Mouse (Mus musculus): ENCODE measurements at regions not wholly inside any gene's neighbourhood (a gene's known extent, or its start where the extent isn't known, plus 50 kb on each side); places are given as distances from the start of the nearest gene placed in this dataset.
A peak's percentile ranks its signal among the peaks of the same experiment; 100 is the strongest.
"Not testable (repeated sequence)": the region's sequence is repeated elsewhere in the genome, so short reads cannot be mapped to it uniquely, and the experiment has no call there.

DNA sequence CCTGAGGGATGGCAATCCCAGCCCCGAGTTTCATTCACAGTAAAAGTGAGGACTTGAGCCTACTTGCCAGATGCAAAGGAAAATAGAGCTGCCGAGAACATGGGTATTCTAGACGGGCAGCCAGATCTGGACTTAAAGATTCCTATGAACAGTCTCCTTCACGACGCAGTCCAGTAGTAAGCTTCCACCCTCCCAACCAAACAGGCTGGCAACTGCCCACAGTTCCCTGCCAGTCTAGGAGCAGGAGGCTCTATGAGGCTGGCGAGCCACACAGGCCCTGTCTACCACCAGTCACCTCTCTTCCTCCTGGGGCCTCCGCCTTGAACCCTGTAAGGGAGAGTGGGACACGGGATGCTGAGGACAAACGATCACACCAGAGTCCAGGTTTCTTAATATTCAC, 153.5 kb upstream of the Snrpn start:
- no peaks in the 10 kb centered on the region for H3K27me3 ChIP-seq (replicated peaks; ENCODE audit: control insufficient read depth, insufficient read depth, low read length)
- no peaks in the 10 kb centered on the region for H3K4me1 ChIP-seq (replicated peaks; ENCODE audit: control insufficient read depth, insufficient read depth, low read length)
- WGBS: 89% methylated on average over 9 of the region's 9 CpGs
- no peak overlapping the region for H3K9ac ChIP-seq (replicated peaks; ENCODE audit: low read depth, low read length)
- no peaks in the 10 kb centered on the region for H3K36me3 ChIP-seq (ENCODE audit: control insufficient read depth, insufficient read depth)
- ATAC-seq: no peak
- no peak overlapping the region for H3K4me2 ChIP-seq (ENCODE audit: low read length)
- H3K4me3 ChIP-seq (replicated peaks; ENCODE audit: low read length): no peak overlapping the region
- H3K27ac ChIP-seq (ENCODE audit: low read length): no peak overlapping the region
- H3K9me3 ChIP-seq (ENCODE audit: control insufficient read depth, low read length): no peaks in the 10 kb centered on the region

- Histone ChIP-seq H3K4me2 (ENCODE audit: low read length) (peak overlapping the region; percentile 29), H3K9ac (replicated peaks; ENCODE audit: low read depth, low read length) (peak overlapping the region; percentile 25; the same call in 1 of the 2 replicates), H3K4me3 (replicated peaks; ENCODE audit: low read length) (peak overlapping the region; percentile 42)
- WGBS: 17% methylated on average over 22 of the region's 22 CpGs
- ATAC-seq: peak; percentile 100
- H3K4me1 ChIP-seq (replicated peaks; ENCODE audit: control insufficient read depth, insufficient read depth, low read length); H3K36me3 ChIP-seq (ENCODE audit: control insufficient read depth, insufficient read depth); H3K27ac ChIP-seq (ENCODE audit: low read length); H3K27me3 ChIP-seq (replicated peaks; ENCODE audit: control insufficient read depth, insufficient read depth, low read length); H3K9me3 ChIP-seq (ENCODE audit: control insufficient read depth, low read length): not testable (repeated sequence)
Observed at GRCm38 (mm10) chr7:60244187-60244866, 104.3 kb upstream of the Snrpn start.

- Histone ChIP-seq H3K9ac (replicated peaks; ENCODE audit: low read depth, low read length) (0 out of 2 replicates have a peak overlapping the region, but pooled peaks have one; percentile 37), H3K4me3 (replicated peaks; ENCODE audit: low read length) (peak overlapping the region; percentile 45), H3K4me2 (ENCODE audit: low read length) (peak overlapping the region; percentile 41)
- H3K27ac ChIP-seq (ENCODE audit: low read length); H3K27me3 ChIP-seq (replicated peaks; ENCODE audit: control insufficient read depth, insufficient read depth, low read length); H3K36me3 ChIP-seq (ENCODE audit: control insufficient read depth, insufficient read depth); H3K4me1 ChIP-seq (replicated peaks; ENCODE audit: control insufficient read depth, insufficient read depth, low read length); H3K9me3 ChIP-seq (ENCODE audit: control insufficient read depth, low read length): not testable (repeated sequence)
- peak; percentile 89 for ATAC-seq
- 30% methylated on average over 11 of the region's 11 CpGs for WGBS
Observed at GRCm38 (mm10) chr7:60243746-60244145, 103.7 kb upstream of the Snrpn start.

DNA sequence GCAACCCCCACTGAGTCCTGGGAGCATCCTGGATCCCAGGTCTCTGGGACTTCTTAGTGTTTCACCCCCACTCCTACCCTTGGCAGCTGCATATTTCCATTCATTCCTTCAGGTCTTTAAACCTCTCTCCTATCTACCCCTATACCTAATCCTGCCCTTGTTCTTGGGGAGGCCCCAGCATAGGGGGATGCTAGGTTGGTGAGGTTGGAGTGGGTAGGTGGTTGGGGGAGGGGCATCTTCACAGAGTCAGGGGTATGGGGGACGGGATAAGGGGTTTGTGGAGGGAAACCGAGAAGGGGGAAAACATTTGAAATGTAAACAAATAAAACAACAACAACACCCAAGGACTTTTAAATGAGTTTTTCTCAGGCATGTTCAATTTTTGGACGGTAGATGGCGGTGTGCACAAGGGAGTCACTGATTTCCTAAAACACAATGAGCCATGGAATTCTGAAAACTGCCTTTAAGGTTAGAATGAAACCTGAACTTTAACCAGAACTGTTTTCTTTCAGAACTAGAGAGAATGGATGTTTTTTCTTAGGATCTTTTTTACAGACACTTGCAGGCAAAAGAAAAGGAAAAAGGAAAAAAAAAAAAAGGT, 98.7 kb upstream of the Snrpn start:
- H3K27me3 ChIP-seq (replicated peaks; ENCODE audit: control insufficient read depth, insufficient read depth, low read length); H3K27ac ChIP-seq (ENCODE audit: low read length); H3K4me1 ChIP-seq (replicated peaks; ENCODE audit: control insufficient read depth, insufficient read depth, low read length); H3K4me3 ChIP-seq (replicated peaks; ENCODE audit: low read length); H3K36me3 ChIP-seq (ENCODE audit: control insufficient read depth, insufficient read depth); H3K9me3 ChIP-seq (ENCODE audit: control insufficient read depth, low read length); H3K9ac ChIP-seq (replicated peaks; ENCODE audit: low read depth, low read length); H3K4me2 ChIP-seq (ENCODE audit: low read length): not testable (repeated sequence)
- peak; percentile 33; the same call in 1 of the 2 replicates for ATAC-seq
- 10% methylated on average over 4 of the region's 4 CpGs for WGBS

GRCm38 (mm10) chr7:60216358-60217273, 76.6 kb upstream of the Snrpn start:
- not testable (repeated sequence) for H3K27me3 ChIP-seq (replicated peaks; ENCODE audit: control insufficient read depth, insufficient read depth, low read length); H3K27ac ChIP-seq (ENCODE audit: low read length); H3K9ac ChIP-seq (replicated peaks; ENCODE audit: low read depth, low read length); H3K4me1 ChIP-seq (replicated peaks; ENCODE audit: control insufficient read depth, insufficient read depth, low read length); H3K9me3 ChIP-seq (ENCODE audit: control insufficient read depth, low read length); H3K4me2 ChIP-seq (ENCODE audit: low read length); H3K4me3 ChIP-seq (replicated peaks; ENCODE audit: low read length); H3K36me3 ChIP-seq (ENCODE audit: control insufficient read depth, insufficient read depth)
- ATAC-seq: peak; percentile 68
- 52% methylated on average over 3 of the region's 3 CpGs for WGBS

Measured in forebrain, embryonic 16.5 days (tissue).